7 mouse cellular contexts compared by ENCODE assay signal in the genomic region with DNA sequence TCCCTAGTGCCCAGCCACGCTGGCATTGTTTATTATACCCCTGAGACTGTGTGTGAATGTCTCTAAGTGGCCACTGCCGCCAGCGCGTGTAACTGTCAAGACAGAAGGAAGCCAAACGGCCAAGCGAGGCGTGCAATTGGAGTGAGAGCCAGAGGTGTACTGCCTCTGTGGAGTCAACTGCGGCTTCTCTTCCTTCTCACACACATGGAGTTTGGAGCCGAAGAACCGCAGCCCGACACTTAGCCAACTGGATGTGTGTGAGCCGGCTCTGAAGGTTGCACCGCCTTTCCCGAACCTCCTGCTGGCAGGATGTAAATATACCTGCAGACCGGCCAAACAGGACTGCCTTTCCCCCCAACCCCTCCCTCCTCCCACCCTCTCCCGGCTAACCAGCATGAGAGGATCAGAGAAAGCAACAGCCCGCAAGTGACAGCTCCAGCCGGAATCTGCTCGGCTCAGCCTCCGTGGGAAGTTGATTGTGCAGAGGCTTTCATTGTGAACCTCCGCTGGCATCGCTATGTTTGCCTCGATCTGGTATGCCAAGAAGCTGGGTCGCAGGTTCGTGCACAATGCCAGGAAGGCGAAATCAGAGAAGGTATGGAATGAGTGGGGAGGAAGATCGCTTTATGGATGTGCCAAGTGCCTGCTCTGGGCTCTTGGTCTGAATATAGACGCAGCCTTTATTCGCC.
DNase-seq lines count a peak whose midpoint lies in the region; ATAC-seq and TF ChIP-seq lines count a peak whose summit lies in the region.

No protein-coding gene starts in this region.

- peaks cover 4% of the 10 kb centered on the region; the same call in 1 of the 2 replicates for H3K27me3 ChIP-seq in heart, postnatal 0 days (ENCODE audit: control insufficient read depth, insufficient read depth, low read length)
- H3K27me3 ChIP-seq in midbrain, embryonic 16.5 days (ENCODE audit: control insufficient read depth, insufficient read depth, low read depth, low read length): no peaks in the 10 kb centered on the region

- ATAC-seq in heart, postnatal 0 days (ENCODE audit: insufficient read depth, low read depth): no peak
- ATAC-seq in midbrain, embryonic 16.5 days: peak; percentile 88

- H3K4me3 ChIP-seq in heart, postnatal 0 days (ENCODE audit: low read depth, low read length): peak overlapping the region; percentile 40
- H3K4me3 ChIP-seq in left cerebral cortex, adult 2 months: peak overlapping the region; percentile 52
- H3K4me3 ChIP-seq in midbrain, embryonic 16.5 days (ENCODE audit: low read depth, low read length): peak overlapping the region; percentile 58

- WGBS in heart, postnatal 0 days: 2% methylated on average over 29 of the region's 29 CpGs
- WGBS in midbrain, embryonic 16.5 days: under 1% methylated on average over 29 of the region's 29 CpGs

- H3K9me3 ChIP-seq in heart, postnatal 0 days (replicated peaks; ENCODE audit: control insufficient read depth, low read length): no peaks in the 10 kb centered on the region
- no peaks in the 10 kb centered on the region for H3K9me3 ChIP-seq in midbrain, embryonic 16.5 days (replicated peaks; ENCODE audit: control insufficient read depth, low read length, poor library complexity, severe bottlenecking)

- intact Hi-C loops in left cerebral cortex, adult 2 months (cut with DNase I): no loop called here

- peak overlapping the region; percentile 67 for H3K4me2 ChIP-seq in heart, postnatal 0 days (ENCODE audit: low read depth, low read length)
- H3K4me2 ChIP-seq in midbrain, embryonic 16.5 days (ENCODE audit: low read length): peak overlapping the region; percentile 82

- no peak for TF ChIP-seq EP300 in heart, postnatal 0 days (IDR thresholded peaks at IDR 0.05; ENCODE audit: low read depth)

- H3K4me1 ChIP-seq in heart, postnatal 0 days (ENCODE audit: control insufficient read depth, insufficient read depth): no peaks in the 10 kb centered on the region
- peaks cover 6% of the 10 kb centered on the region; the same call in 1 of the 2 replicates for H3K4me1 ChIP-seq in midbrain, embryonic 16.5 days (ENCODE audit: control insufficient read depth, insufficient read depth, low read length)

- no peak for TF ChIP-seq CTCF in heart, postnatal 0 days (IDR thresholded peaks at IDR 0.05; ENCODE audit: low read depth)
- no peak; the same call in 1 of the 2 replicates for TF ChIP-seq CTCF in left cerebral cortex, adult 2 months (IDR thresholded peaks at IDR 0.05)

- DNase-seq in urinary bladder, postnatal 14 days (ENCODE audit: low spot score): peak; percentile 9
- no peak for DNase-seq in urinary bladder, postnatal 10 days (ENCODE audit: low spot score)
- DNase-seq in cerebellum, postnatal 25 days: peak; percentile 62 to 65
- no peak for DNase-seq in heart, postnatal 0 days (ENCODE audit: low spot score)
- DNase-seq in left cerebral cortex, adult 2 months (ENCODE audit: extremely low spot score in 1 of 2, low spot score in 2 of 2): peak; percentile 29 to 35
- DNase-seq in T-cell, adult 2 months (ENCODE audit: low spot score): no peak

- no peak overlapping the region for H3K27ac ChIP-seq in heart, postnatal 0 days (ENCODE audit: low read depth)
- H3K27ac ChIP-seq in left cerebral cortex, adult 2 months: peak overlapping the region; percentile 45; the same call in 1 of the 2 replicates
- peak overlapping the region; percentile 71 for H3K27ac ChIP-seq in midbrain, embryonic 16.5 days (ENCODE audit: low read length)

- H3K36me3 ChIP-seq in heart, postnatal 0 days (replicated peaks; ENCODE audit: control insufficient read depth, insufficient read depth, low read length): no peaks in the 10 kb centered on the region
- no peaks in the 10 kb centered on the region for H3K36me3 ChIP-seq in midbrain, embryonic 16.5 days (ENCODE audit: control insufficient read depth, insufficient read depth, low read length)

- H3K9ac ChIP-seq in heart, postnatal 0 days (replicated peaks; ENCODE audit: low read depth, low read length): 0 out of 2 replicates have a peak overlapping the region, but pooled peaks have one; percentile 16
- H3K9ac ChIP-seq in midbrain, embryonic 16.5 days (ENCODE audit: low read depth, low read length): peak overlapping the region; percentile 65

Comparison
In these comparisons a context has a peak if more than half of its experiments do, and no peak if none do; other contexts are left out.
1. DNase-seq: peak in urinary bladder, postnatal 14 days (single experiment), cerebellum, postnatal 25 days (2 of 2) and left cerebral cortex, adult 2 months (2 of 2); none in urinary bladder, postnatal 10 days (single experiment), heart, postnatal 0 days (single experiment) and T-cell, adult 2 months (single experiment).
2. Peak in every context shown above with its lines, with median percentiles within 50 percentile points of each other: H3K4me3 ChIP-seq.